Mouse (Mus musculus) heart, adult 8-10 months (tissue): ENCODE results near the gene Plekha6. TPM values are rescaled to one million over a fixed set of nuclear protein-coding genes. Genes with fewer than 3 reads are reported as not detected.

Experiments used
- DNase-seq: peaks from one replicate; pipeline ENCODE4 v3.0.0; 2022; ENCODE audit warnings: low spot score
- total RNA-seq, 4 experiments: library from RNA; stranded (reverse); gene quantifications; 2 replicates each; pipeline ENCODE4 v1.2.4; 2022

The Plekha6 gene
- total RNA-seq, 4 experiments from 2014 or later, result 55.8 to 74.3 (median 66.5) TPM

DNA sequence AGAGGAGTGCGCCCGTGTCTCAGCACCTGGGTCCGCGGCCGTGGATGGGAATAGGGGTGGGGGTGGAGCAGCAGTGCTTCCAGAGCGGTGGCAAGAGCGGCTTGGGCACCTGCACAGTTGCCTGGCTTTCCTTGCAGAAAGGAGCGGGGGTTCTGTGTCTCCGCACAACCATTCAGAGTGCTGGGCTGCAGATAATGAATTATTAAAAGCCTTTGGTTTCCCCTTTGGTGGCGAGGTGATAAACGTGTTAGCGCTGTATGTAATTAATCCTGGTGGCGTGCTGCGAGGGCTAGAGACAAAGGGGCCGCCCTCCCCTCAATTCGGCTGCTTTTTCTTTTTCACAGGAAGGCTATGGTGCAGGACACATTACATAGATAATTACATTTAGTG, 18.7 kb downstream of the Plekha6 start:
- DNase-seq, result no peak

- DNase-seq, result no peak
Observed at GRCm38 (mm10) chr1:133183141-133183925, 19.3 kb downstream of the Plekha6 start.

DNA sequence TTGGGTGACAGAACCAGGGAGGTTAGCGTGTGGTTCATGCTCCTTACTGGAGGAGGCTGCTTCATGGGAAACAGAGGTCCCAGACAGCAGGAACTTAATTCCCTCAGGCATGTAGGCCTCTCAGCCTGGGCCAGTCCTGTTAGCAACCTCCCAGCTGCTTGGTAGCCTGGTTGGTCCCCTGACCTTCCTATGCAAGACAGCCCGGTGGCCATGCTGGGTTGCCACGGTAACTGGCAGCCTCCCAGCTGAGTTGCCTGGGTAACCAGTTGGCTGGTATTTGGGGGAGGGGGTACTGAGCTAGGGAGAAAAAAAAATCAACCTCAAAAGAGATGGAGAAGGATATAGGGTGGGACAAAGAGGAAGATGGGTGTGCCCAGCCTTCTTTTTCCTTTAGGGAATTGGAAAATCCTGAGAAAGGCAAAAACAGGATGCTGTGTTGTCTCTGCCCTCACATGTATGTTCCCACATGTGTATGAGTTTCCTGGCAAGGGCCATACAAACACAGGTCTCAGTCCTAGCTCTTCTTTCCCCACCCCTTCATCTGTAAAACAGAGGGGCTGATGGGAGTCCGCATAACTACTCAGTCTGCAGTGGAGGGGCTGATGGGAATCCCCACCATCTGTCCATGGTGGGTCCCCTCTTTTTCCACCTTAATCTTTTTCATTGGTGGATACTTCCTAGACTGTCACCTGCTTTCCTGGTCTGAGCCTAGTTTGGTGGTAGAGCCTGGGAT, 24.1 kb downstream of the Plekha6 start:
- no peak for DNase-seq

- DNase-seq, result no peak
Observed at GRCm38 (mm10) chr1:133188719-133189118, 24.7 kb downstream of the Plekha6 start.

DNA sequence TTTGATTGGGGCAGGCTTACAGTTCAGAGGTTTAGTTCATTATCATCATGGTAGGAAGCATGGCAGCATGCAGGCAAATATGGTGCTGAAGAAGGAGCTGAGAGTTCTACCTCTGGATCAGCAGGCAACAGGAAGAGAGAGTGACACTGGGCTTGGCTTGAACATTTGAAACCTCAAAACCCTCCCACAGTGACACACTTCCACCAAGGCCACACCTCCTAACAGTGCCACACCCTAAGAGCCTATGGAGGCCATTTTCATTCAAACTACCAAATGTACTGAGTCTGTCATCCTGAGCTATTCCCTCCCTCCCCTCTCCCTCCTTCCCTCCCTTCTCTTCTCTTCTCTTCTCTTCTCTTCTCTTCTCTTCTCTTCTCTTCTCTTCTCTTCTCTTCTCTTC, 25.5 kb downstream of the Plekha6 start:
- DNase-seq, result no peak

GRCm38 (mm10) chr1:133190550-133190949, 26.5 kb downstream of the Plekha6 start:
- no peak for DNase-seq

GRCm38 (mm10) chr1:133196181-133196580, 32.2 kb downstream of the Plekha6 start:
- DNase-seq, result no peak

DNA sequence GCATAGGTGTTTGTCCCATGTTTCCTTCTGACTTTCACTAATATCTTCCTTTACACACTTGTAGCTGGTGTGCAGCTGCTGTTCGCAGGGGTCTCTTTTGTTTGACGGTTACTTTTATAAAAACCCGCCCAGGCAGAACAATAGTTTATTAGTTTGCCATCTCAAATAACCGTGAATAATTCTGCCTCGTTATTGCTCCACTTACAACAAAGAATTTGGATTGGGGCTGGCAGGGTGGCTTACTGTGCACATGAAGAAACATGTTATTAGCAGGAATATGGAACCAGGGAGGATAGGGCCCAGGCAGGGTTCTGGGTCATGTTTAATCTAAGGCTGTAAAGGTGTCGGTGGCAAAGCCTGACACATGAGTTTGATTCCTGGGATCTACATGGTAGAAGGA, 33.3 kb downstream of the Plekha6 start:
- no peak for DNase-seq

- no peak for DNase-seq
Observed at GRCm38 (mm10) chr1:133199706-133200105, 35.7 kb downstream of the Plekha6 start.

- no peak for DNase-seq
Observed at GRCm38 (mm10) chr1:133201499-133201898, 37.5 kb downstream of the Plekha6 start.

DNA sequence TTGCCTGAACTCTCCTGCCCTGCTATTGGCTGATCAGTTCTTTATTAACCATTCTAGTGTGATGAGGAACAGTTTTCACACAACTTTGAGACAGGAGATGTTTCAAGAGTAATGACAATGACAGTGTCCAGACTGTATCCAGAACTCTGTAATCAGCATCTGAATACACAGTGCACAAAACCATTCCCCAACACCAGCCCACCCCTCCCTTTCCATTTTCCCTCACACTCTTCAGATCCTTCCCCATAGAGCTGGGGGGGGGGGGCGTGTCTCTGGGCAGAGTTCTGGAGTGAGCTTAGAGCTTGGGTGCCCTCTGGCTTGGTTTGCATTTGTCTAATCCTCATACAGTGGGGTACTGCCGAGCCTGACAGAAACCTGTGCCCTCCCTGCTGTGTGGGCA, 39.7 kb downstream of the Plekha6 start:
- DNase-seq, result no peak

DNA sequence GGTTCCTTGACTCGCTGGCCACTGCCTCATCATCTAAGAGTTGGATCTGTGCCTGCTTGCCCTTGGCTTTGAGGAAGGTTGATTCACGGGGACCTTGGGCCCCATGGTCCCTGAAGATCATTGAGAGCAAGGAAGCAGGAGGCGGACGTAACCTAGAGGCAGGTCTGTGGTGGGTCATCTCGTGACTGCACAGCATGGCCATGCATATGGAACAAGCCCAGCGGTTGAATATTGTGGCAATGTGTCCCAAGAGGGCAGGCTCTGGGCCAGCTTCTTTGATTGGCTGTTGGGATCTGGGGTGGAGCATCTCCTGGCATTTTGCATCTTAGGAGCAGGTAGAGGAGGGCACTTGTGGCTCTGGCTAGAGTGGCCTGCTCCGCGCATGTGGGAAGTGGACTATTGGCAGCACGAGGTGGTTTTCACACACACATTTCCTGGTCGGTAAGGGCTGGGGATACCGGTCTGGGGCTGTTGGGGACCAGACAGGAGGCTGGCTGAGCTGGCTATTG, 40.4 kb downstream of the Plekha6 start:
- DNase-seq, result no peak

- no peak for DNase-seq
Observed at GRCm38 (mm10) chr1:133204985-133205384, 41.0 kb downstream of the Plekha6 start.

- no peak for DNase-seq
Observed at GRCm38 (mm10) chr1:133208086-133208815, 44.2 kb downstream of the Plekha6 start.

DNA sequence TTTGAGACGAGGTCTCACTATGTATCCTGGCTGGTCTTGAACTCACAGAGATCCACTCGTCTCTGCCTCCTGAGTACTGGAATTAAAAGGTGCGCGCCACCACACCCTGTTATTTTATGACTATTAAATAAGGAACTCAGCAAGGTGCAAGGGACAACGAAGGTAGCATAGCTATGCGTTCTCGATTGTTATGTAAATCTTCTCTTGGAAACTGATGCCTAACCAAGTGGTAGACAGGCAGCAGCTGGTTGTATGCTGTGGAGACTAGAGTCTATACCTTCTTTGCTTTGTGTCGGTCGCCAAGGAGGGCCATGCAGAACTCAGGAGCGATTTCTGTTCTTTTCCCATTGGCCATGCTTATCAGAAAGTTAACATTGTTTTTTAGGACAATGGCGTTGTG, 45.0 kb downstream of the Plekha6 start:
- DNase-seq, result no peak

DNA sequence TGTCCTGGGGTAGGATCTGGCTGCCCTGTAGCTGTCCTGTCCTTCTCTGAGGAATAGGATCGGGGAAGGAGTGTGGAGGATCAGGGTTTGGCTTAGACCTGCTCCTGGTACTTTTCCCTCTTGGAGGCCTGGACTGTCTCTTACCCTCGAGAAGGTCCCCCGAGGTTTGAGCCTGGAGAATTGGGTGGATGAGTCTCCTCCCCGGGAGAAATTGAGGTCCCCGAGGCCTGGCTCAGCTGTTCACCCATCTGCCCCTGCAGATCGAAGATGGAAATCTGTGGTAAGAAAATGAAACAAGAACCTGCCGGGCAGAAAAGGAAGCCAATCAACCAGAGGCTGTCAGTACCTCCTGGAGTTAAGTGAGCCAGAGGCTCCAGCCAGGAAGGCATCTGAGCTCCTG, 45.5 kb downstream of the Plekha6 start:
- no peak for DNase-seq

- DNase-seq, result no peak
Observed at GRCm38 (mm10) chr1:133209901-133210516, 46.0 kb downstream of the Plekha6 start.

- peak; percentile 65 for DNase-seq
Observed at GRCm38 (mm10) chr1:133210766-133211165, 46.8 kb downstream of the Plekha6 start.

DNA sequence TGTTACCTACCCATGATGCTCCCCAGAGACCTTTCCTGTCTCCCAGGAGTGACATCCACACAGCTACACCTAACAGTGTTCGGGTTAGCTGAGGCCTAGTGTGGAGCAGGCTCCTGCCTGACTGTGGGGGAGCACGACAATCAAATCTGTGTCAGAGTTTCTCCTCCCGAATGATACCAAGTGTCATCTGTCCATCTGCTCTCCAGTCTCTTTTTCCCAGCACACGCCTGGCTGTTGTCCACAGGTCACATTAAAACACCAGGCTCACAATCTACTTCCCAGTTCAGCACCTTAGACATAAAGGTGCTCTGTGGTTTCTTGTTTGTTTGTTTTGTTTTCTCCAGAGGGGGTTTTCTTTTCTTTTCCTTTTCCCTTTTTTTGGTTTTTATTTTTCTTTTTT, 48.3 kb downstream of the Plekha6 start:
- no peak for DNase-seq

DNA sequence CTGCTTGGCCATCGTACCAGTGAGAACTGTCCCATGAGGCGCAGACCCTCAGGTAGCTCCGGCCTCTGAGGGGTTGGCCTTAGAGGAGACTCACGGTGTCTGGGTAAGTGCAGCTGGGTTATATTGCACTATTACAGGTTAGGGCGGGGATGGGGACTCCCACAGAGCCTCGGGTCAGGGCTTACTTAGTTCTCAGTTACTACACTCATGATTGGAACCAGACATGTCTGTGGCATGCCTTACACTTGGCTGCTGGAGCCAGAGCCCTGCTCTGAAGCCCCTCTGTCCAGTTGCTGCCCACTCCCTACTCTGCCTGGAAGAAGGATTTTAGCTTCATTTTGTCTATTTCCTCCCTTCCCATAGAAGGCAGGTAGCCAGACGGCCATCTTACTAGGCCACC, 49.1 kb downstream of the Plekha6 start:
- DNase-seq, result no peak

GRCm38 (mm10) chr1:133213901-133214300, 49.9 kb downstream of the Plekha6 start:
- no peak for DNase-seq
